Mouse (Mus musculus) cerebellum, postnatal 4 days (tissue): Measurements from ENCODE around the gene Ano3.
"Not testable (repeated sequence)": the region's sequence is repeated elsewhere in the genome, so short reads cannot be mapped to it uniquely, and the experiment has no call there.

ENCODE experiments used
- DNase-seq, 2 experiments: peaks; one replicate each; pipeline ENCODE4 v3.0.0; 2022; ENCODE audit warnings: low spot score in 2 of 2, mixed read lengths in 1 of 2

The Ano3 gene

DNA sequence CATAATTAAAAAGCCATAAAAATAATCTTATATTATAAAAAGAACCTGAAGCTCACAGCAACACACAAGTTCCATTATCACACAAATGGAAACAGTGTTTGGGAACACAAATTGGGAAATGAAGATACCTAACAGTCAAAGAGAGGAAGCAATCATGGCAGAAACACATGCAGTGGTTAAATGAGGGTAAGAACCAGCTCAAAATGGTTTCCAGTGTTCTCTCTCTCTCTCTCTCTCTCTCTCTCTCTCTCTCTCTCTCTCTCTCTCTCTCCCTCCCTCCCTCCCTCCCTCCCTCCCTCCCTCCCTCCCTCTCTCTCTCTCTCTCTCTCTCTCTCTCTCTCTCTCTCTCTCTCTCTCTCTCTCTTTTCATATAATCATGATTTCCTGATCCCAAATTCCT, at the start of gene Ano3:
TSS of gene Ano3 (minus strand) at position 101 of the 400 bp plus-strand sequence.
- DNase-seq, result not testable (repeated sequence)

DNA sequence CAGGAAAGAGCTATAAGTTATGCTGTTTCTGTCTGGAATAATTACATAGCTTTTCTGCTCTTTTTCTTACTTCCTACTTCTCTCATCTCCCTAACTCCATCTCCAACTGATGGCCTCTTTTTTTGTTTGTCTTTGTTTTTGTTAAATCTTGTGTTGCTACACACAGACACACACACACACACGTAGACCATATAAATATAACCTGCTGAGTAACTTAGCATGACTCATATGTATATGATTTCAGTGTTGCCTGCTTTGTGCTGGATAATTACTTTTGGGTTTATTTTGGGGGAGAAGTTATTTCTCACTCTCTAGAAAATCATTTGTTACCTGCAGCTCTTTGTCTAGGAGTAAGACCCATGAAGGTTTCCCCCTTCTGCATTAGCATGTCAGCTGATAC, 39.3 kb upstream of the Ano3 start:
- no peak for DNase-seq

DNA sequence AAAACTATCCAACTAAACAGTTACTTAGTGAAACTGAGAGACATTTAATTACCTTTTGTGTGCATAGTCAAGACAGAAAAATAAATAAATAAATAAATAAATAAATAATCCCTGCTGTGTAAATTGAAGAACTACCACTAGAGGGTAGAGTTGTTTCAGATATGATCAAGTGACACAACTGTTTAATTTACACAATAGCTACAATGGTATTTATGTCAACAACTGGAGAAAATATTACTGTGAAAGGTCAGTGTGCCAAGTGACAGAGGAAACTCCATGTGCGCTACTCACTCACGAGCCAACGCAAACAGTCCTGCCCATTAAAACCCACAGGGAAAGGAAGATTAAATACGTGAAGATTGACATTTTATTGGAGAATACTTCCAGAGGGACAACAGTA, 38.8 kb upstream of the Ano3 start:
- DNase-seq, result no peak

DNA sequence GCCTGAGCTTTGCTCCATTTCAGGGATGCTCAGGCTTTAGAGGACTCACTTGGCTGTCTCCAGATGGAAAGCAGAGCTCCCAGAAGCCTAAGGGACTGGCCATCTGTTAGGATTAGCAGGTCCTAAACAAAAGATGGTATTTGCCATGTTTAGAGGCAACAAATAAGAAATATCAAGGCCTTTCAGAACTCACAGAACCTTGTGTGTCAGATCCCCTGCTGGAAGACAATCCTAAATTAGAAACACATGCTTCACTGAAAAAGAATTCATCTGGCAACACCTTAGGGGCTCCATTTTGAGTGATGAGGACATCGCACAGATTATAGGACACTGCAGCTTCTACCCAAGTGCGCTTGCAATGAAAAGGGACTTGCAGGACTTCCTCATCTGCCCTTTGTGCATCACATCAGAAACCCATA, 35.1 kb upstream of the Ano3 start:
- no peak for DNase-seq

DNA sequence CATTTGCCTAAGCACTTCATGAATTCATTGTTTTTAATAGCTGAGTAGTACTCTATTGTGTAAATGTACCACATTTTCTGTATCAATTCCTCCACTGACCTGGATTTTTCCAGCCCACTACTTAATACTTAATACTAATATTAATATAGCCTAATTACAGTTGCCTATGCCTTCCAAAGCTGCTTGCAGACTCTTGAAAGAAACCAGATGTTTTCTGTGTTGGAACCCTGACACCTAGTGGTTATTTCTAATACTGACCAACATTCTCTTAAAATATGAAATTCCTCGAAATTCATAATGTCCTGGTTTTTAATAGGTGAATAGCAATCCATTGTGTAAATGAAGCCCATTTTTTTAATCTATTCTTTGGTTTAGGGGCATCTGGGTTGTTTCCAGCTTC, 31.0 kb upstream of the Ano3 start:
- DNase-seq, result no peak

DNA sequence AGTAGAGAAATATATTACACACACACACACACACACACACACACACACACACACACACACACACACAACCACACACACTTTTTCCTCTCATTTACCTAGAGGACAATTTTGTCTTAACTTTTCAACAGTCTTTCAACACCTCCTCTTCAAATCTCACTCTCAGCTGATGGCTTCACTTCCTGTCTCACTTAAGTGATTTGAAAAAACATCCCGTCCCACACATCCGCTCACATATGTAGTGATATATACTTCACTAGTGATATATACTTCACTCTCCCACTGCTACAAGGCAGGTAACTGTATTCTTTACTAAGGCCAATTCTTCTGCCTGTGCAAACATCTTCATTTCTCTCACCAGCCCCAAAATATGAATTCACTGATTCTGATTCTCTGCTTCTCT, 28.9 kb upstream of the Ano3 start:
- no peak for DNase-seq

DNA sequence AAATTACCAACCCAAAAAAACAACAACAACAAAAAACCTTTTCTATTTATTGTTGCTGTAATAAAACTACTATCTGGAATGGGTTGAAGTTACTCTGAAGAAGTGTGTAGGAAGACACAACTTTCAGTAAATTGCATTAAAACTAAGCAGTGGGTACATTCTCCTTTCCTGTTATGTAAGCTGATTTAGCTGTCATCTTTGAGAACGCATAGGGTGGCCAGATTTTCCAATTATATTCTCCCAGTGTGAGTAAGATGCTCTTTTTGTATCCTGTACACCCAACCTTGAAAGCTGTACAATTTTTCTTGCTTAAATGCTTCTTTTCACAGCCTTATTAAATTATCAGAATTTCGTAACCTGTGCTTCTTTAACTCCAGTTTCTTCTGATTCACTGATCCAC, 26.1 kb upstream of the Ano3 start:
- DNase-seq, result no peak

DNA sequence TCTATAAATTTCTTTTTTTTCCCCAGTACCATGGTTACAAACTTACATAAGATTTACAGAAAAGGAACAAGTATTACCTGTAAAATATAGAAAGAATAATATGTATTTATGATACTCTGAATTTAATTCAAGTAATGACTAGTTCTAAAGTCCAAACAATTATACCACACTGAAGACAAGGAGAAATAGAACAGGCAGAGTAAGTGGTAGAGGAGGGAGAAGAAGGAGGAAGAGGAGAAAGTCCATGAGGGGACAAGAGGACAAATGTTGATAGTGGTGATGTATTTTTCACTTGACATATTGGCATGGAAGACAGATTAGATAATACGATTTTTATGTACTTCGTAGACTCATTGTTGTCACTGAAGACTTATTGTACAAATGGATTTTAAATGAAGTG, 19.4 kb upstream of the Ano3 start:
- no peak for DNase-seq

DNA sequence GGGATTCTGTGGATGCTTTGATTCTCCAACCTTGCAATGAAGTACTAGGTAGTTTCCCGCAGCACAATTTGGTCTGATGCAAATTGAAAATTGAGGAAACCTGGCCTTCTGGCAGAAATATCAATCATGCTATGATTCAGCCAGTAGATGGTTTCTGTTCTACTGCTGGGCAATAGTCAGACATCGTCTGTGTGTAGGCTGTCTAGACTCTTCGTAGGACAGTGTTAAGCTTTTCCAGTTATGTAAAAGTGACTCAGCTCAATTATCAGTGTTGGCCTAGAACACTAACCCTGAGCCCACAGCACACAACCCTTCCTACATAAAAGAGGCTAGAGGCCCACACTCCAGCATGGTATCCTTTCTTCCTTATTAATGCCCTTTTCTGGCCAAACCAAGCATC, 14.7 kb upstream of the Ano3 start:
- no peak for DNase-seq

DNA sequence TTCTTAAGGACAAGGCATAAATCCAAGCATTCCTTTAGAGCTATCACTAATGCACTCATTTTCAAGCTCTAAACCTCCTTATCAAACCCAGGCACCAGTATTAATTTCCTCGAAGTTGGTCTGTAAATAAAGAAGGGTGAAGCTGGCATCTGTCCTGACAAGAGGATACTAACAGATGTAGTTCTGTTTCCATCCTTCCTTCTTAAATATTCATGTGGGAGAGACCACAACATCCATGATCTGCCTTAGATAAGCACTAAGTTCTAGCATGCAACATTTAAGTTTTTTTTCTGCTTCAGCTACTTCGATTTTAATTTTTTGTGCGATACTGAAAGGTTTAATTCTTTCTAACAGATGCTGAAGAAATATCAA, 305 bp downstream of the Ano3 start:
- DNase-seq, result no peak

DNA sequence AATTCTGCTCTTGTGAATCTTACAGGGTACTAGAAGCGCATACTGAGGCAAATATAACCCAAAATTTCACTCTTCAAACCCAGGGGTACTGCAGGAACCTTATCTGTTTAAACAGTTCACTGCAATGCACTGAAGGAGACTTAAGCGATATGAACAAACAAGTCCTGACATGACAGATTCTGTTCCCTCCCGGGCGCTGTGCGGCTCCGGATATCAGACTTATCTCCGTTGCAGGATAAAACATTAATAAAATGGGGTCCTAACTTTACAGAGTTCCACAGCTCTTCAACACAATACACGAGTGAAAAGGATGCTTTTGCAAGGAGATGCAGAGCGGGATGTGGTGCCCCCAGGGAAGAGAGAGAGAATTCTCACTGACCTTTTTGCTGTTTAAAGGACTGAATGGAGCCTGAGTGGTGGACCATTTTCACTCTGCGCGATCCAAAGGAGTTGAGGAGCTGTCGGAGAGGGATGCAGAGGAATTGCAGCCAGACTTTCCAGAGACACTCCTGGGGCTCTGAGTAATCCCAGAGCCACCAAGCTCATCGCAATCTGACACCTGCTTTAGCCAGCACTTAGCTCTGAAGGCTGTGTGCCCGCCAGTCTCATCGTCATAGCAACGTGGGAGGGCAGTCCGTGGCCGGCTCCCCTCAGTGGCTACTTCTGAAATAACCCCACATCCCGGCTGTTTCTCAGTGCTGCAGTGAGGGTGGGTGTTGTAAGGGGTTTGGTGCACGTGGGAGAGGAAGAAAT, 868 bp downstream of the Ano3 start:
- DNase-seq, result peak in 1 of 2 experiments; percentile 43

DNA sequence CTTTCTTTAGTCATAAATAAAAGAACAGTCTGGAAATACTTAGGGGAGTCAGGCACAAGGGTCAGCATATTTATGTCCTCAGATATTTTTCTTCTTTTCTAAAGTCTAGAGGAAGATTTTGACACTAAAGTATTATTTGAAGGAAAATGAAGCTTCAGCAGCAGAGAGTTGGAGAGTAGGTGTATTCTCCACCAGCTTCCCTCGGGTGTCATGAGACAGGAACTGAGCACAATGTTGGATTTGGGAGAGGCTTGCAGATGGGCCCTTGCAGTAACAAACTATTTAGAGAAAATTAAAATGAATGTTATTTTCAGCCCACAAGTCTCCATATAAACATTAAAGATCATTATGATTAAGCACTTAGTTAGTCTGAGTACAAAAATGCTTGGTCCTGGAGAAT, 5.6 kb downstream of the Ano3 start:
- no peak for DNase-seq

DNA sequence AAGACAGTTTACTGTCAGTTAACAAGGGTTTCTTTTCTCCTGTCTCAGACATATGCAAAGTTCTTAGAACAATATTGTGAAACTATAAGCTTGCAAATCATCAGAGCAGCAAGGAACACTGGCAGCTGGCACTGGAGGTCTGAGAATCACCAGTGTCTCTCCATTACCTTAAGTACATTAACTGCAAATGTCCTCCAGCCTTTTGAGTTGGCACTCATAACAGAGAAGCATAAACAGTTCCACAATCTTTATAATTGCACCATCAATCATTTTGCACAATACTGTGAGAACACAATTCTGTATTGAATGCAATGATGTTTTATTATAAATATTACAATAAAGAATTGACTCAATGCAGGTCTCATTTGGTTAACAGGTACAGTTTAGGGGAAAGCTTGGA, 15.0 kb downstream of the Ano3 start:
- DNase-seq, result no peak

DNA sequence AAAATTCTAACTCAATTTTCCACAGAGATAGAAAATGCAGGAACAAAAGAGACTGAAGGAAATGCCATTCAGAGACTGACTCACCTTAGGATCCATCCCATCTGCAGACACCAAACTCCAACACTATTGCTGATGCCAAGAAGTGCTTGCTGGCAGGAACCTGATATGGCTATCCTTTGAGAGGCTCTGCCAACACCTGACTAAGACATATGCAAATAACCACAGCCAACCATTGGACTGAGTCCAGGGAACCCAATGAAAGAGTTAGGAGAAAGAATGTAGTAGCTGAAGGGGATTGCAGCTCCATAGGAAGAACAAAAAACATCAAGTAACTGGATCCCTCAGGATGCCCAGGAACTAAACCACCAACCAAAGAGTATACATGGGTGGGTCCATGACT, 21.6 kb downstream of the Ano3 start:
- DNase-seq, result peak in 1 of 2 experiments; percentile 6

DNA sequence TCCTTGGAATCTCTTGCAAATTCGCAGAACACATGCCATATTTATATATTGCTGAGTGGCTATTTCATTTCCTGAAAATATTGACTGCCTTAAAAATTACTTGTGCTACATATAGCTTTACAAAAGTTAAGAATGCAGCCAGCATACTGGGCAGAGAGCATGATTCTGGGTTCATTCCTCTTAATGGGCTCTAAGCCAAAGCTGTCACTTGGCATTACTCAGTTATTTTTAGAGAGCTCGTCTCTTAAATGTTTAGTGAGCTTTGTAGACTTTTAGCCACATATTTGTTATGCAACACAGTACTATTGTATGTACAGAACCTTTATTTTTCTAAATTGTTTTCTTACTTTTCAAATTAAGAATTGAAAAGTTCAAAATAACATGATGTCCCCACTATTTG, 41.2 kb downstream of the Ano3 start:
- DNase-seq, result no peak

DNA sequence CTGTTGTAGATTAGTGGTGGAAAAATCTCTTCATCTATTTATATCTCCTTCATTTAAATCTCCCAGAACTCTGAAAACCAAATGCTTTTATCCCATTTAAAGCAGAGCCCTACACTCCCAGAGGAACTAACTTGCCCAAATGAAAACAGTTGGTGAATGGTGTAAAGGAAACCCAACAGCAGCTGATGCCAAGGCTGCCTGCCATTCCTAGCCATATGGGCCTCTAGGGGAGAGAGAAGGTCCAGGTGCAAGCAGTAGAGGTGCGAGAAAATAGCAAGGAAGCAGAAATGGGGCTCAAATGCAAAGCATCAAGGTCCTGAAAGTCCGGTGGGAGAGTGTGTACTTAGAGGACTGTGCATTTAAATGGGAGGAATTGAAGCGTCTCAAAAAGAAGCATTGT, 44.2 kb downstream of the Ano3 start:
- no peak for DNase-seq

DNA sequence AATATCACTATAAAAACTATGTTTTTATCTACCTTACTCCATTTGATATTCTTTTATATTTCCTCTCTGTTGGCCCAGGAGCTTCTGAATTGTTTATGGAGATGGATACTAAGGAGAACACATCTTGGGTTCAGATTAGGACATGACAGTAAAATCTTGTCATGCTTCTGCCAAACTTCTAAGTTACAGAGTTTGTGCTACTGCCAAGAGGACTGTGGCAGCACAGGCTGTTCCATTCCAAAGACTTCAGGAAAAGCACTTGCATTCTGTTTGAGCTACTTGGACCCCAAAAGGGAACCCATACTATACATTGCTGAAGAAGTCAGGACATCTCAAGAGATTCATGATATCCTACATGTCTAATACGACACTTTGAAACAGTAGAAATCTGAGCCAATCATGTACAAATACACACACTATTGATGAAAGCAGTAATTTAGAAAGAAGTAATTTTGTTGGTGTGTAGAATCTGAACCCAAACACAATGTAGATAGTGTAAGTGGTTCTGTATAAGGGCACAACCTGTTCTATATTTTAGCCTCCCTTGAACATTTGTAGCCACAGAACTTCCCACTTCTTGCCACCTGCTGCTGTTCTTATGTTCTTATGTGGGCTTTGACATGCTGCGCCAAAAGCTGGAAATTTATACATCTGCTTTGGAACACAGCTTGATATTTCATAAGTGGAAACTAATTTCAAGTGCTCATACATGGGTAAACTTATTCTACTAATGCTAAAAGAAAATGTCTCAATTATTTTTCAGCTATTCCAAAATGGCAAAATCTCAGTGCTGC, 54.0 kb downstream of the Ano3 start:
- DNase-seq, result no peak

DNA sequence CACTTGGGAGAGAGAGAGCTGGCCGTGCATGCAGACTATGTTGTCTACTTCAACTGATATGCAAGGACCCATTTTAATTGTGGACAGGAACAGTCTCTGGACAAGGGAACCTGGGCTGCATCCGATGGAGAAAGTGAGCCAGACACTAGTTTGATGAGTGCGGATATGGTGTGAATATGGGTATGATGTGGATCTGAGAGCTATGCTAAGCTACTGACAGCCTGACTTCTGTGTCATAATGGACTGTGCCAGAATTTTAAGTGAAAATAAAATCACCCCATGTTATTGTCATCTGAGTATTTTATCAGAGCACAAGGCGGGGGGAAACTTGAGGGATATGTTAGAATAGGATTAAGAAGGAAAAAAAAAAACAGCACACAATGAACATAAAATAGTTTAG, 79.1 kb downstream of the Ano3 start:
- no peak for DNase-seq

DNA sequence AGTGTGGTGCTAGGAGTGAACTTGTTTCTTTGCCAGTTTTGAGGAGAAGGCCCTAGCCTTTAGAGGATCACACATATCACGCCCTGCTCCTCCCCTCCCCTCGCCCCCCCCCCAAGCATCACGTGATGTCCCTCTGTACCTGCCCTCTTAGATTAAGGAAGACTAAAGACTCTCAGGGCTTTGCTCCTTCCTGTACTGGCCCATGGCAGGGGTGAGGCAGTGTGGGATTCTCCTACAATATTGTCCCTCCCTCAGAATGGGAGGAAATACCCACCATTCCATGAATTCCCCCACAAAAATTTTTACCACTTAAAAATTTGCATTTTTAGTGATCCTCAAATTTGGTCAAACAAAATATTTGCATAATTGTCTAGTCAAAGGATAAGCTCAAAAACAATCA, 85.1 kb downstream of the Ano3 start:
- no peak for DNase-seq

DNA sequence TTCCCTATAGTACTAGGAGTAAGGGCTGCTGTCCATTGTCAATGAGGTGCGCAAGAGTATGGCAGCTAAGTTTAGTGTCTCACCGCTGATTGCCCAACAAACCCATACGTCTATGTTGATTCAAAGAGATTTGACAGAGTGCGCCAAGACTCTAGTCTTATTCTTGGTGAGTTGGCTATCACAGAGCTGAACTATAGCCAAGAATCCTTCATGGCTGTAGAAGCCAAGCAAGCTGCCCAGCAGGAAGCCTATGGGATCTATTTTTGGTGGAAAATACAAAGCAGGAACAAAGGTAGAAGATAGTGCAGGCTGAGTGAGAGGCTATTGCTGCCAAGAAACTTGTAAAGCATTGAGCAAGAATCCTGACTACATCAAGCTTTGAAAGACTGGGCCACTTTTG, 87.3 kb downstream of the Ano3 start:
- no peak for DNase-seq

DNA sequence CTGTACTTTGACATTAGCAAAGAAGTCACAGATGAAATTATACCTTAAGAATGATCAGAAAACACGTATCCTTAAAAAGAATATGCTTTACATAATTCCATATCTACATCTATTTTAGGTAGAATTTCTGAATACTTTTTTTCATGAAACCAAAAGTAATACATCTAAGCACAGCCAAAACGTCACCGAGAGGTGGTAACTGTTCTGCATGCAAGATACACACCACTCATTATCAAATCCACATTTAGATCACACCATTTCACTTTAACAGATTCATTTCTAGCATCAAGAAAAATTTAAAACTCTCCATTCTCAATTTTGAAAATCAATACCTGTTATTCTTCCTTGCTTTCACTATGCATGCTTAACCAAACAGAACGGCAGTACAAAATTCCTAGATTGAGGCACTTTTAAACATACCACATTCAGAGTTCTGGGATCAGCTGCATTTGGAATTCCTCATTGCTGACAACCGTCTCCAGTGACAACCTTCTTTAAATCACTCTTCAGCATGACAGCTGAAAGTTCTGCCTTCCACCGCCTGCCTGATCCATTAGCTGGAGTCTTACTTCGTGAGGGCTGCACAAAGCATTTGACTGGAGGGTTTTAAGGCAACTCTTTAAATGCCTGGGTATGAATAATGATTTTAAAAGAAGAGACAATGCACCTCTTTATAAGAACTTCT, 111.0 kb downstream of the Ano3 start:
- no peak for DNase-seq

DNA sequence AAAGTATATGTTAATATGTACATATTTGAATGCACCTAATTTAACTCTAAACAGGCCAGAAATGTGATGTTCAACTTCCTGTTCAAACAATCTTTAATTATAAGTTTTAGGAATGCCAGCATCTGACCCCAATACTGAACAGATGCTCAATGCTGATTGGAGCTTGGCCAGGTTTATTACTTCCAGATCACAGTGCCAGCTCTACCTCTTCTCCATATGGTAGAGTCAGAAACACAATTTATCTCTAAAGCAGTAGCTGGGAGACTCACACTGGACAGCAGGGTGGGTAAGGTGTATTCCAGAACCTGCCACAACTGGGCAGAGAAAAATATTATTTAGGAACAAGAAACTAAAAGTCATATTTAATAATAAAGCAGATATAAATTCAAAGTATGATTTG, 134.5 kb downstream of the Ano3 start:
- no peak for DNase-seq

DNA sequence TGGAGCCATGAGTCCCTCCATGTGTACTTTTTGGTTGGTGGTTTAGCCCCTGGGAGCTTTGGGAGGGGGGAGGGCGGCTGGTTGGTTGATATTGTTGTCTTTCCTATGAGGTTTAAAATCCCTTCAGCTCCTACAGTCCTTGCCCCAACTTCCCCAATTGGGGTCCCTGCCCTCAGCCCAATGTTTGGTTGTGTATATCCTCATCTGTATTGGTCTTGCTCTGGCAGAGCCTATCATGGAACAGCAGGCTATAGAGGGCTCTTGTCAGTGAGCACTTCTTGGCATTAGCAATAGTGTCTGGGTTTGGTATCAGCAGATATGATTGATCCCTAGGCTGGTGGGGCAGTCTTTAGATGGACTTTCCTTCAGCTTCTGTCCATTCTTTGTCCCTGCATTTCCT, 135.8 kb downstream of the Ano3 start:
- no peak for DNase-seq
